Mouse (Mus musculus): ENCODE data around the gene Csrnp2.
"Not testable (repeated sequence)": the region's sequence is repeated elsewhere in the genome, so short reads cannot be mapped to it uniquely, and the experiment has no call there.

The Csrnp2 gene

DNA sequence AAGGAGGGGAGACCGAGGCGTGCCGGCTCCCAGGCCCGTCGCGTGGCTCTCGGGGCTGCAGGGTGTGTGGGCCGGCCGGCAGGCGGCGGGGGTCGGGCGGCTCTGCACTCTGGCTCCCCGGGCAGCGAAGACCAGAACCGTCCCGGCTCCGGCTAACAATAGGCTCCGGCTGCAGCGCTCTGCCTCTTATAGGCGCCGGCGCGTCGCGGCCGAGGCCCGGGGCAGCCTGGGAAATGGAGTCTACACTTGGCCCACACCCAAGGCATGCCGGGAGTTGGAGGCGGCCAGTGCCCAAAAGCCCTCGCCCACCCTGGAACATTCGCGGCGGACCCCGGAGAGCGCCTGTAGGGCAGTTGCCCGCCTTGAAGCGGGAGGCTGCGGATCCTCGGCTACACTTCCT is at the start of gene Csrnp2:
Csrnp2 (minus strand) TSS at position 387 of the 400 bp plus-strand sequence.
- peak; percentile 88 to 90 for DNase-seq (ENCODE audit: low spot score in 2 of 2)

DNA sequence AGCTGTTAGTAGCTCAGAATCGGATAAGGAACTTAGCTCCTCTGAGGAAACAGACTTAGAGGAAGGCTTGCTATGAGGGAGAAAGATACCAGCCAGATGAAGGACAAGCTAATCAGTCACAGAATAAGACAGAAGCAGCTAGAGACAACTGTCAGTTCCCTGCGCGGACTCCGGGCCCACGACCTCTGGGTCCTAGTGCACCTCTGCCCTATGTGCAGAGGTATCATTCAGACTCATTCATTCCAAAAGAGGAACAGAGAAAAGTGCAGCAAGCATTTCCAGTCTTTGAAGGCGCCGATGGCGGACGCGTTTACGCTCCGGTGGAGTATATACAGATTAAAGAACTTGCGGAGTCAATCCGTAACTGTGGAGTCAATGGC is 48.4 kb upstream of the Csrnp2 start:
- DNase-seq (ENCODE audit: low spot score in 2 of 2) = not testable (repeated sequence)

- not testable (repeated sequence) for DNase-seq (ENCODE audit: low spot score in 2 of 2)
These were observed 47.8 kb upstream of the Csrnp2 start for GRCm38 (mm10) chr15:100542876-100543650.

GRCm38 (mm10) chr15:100541426-100541825 is 46.1 kb upstream of the Csrnp2 start:
- no peak for DNase-seq (ENCODE audit: low spot score in 2 of 2)

DNA sequence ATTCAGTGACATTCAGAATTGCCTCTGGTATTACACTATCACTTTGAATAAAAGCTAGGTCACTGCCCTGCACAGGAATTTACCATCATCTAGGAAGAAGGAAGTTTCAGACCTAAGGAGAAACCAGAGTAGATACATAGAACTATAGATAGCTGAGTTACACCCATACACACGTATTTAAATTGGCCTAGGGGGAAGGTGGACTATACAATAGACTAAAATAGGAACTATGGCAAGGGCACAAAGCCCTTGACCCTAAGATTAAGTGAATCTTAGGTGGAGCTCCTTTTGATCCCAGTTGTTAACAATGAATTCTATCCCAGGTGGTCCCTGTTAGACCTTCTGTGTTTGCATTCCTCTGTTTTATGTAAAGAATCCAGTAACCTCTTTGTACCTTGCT is 45.7 kb upstream of the Csrnp2 start:
- not testable (repeated sequence) for DNase-seq (ENCODE audit: low spot score in 2 of 2)

DNA sequence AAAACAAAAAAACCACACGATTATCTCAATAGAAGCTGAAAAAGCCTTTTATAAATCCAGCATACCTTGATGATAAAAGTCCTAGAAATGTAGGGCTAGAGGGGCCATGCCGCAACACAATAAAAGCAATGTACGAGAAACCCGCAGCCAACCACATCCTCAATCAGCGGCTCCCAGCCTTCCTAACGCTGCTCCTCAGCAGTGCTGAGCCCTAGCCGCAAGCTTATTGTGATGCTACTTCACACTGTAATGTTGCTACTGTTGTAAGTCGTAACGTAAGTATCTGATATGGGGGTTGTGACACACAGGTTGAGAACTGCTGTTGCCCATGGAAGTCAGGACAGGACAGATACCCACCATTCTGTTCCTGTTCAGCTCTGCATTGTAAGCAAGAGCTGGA is 44.1 kb upstream of the Csrnp2 start:
- DNase-seq (ENCODE audit: low spot score in 2 of 2) = no peak

DNA sequence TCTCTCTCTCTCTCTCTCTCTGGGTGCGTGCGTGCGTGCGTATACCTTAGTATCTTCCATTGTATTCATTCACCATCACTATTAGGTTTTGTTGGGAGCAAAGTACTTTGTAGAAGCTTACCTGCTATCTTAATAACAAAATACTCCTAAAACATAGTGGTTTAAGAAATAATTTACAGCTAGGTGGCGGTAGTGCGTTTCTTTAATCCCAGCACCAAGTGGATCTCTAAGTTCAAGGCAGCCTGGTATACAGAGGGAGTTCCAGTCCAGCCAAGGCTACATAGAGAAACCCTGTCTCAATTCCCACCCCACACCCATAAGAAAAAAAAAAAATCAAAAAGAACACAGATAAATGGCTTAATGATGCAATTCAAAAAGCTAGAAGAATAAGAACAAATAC is 42.6 kb upstream of the Csrnp2 start:
- DNase-seq (ENCODE audit: low spot score in 2 of 2) = no peak

DNA sequence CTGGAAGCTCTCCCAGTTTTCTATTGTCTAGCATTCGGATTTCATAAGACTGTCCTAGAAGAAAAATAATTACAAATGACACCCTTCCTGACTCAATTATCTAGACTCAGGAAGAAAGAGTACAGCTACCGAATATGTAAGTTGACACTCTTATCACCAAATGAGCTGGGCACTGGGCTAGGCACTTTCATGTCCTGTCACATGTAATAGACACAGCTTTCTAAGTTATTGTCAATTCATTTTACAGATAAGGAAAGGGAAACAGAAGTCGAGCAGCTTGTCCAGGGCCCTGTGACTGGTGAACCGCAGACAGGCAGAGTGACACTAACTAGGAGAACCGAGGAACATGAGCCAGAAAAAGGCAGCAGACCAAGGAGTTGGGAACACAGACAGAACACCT is 32.6 kb upstream of the Csrnp2 start:
- DNase-seq (ENCODE audit: low spot score in 2 of 2) = no peak

DNA sequence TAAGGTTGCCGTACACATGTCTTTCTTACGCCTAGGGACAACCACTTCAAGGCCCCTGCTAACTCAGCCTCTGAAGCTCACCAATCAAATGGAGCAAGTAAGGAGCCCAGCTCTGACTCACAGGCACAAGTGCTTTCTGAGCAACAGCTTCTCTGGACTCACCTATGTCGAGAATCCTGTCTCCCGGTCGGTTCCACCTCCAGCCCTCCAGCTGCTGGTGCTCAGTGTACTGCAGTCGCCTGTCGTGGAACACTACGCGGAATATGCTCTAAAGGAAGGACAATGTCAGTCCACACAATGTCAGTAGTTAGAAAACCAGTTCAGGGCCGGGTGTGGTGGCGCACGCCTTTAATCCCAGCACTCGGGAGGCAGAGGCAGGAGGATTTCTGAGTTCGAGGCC is 30.1 kb upstream of the Csrnp2 start:
- DNase-seq (ENCODE audit: low spot score in 2 of 2) = no peak

DNA sequence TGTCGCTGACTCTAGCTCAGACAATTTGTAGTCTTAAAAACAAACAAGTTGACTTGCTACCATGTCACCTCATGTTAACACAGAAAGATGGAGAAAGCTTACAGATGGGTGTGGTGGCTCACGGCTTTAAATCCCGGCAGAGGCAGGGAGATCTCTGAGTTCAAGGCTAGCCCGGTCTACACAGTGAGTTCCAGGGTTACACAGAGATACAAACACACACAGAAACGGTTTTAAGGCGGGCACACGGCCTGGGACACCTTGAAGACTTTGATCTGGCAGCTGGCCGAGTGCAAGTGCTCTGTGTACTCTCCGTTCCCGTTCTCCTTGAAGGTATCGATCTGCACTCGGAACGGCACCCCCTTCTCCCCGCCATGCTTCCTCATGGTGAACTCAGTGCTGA is 25.0 kb upstream of the Csrnp2 start:
- DNase-seq (ENCODE audit: low spot score in 2 of 2) = no peak

- DNase-seq (ENCODE audit: low spot score in 2 of 2) = no peak
These were observed 19.8 kb upstream of the Csrnp2 start for GRCm38 (mm10) chr15:100515121-100515520.

- no peak for DNase-seq (ENCODE audit: low spot score in 2 of 2)
These were observed 18.1 kb upstream of the Csrnp2 start for GRCm38 (mm10) chr15:100513387-100513786.

DNA sequence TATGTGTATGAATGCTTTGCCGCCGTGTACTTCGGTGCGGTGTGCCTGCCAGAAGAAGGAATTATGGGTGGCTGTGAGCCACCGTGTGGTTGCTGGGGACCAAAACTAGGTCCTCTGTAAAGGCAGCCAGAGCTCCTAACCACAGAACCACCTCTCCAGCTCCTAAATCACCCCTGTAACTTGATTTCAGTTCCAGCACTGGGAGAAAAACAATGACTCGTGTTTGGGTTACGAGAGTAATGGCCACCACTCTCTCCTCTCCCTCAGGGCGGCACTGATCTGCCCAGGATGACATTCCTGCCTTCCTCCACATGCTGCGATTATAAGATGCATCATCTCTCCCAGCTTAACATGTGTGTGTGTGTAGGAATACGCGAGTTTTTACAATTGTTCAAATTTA is 14.8 kb upstream of the Csrnp2 start:
- no peak for DNase-seq (ENCODE audit: low spot score in 2 of 2)

DNA sequence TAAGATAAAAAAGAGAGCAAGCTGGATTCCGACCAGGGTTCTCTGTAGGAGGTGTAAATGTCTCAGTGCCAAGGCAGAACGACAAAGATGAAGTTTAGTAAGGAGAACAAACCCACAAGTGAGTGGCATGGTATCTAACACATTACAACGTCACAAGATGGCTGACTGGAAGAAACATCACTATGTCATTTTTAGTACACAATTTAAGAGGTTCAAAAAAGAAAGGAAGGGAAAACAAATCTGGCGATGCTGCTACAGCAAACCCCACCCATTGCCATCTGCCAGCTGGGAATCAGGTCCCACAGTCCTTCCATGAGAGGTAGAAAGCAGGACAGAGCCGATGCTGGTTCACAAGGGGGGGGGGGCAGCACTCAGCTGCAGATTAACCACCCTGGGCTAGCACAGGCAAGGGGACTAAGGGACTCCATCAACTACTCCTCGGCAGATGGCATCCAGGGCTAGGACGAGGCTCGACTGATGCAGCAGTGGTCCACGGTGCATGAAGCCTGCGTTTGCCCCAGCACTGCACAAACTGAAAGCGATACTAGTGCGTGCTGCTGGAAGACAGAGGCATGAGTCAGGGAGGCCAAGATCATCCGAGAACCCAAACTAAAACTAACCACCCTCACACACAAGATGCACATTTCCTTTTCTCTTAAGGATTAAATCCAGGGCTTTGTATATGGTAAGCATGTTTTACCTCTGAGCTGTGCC is 13.3 kb upstream of the Csrnp2 start:
- no peak for DNase-seq (ENCODE audit: low spot score in 2 of 2)

DNA sequence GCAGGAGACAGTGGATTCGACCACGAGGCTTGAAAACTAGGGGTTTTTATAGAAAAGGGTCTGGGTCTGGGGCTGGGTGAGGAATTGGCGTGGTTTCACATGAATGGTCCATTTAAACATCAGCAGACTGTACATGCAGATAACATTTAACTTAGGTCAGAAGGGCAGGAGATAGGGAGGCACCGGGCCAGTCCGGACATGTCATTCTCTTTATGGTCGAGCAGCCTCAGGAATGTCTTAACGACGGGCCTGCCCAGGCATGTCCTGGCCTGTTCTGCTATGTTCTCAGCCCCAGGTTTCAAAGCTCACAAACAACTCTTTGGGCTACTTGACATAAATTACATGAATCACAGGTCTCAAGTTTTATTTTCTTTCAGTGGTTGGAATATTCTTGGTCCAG is 4.2 kb upstream of the Csrnp2 start:
- not testable (repeated sequence) for DNase-seq (ENCODE audit: low spot score in 2 of 2)

- peak; percentile 27 to 47 for DNase-seq (ENCODE audit: low spot score in 2 of 2)
These were observed 641 bp downstream of the Csrnp2 start for GRCm38 (mm10) chr15:100494647-100495046.

DNA sequence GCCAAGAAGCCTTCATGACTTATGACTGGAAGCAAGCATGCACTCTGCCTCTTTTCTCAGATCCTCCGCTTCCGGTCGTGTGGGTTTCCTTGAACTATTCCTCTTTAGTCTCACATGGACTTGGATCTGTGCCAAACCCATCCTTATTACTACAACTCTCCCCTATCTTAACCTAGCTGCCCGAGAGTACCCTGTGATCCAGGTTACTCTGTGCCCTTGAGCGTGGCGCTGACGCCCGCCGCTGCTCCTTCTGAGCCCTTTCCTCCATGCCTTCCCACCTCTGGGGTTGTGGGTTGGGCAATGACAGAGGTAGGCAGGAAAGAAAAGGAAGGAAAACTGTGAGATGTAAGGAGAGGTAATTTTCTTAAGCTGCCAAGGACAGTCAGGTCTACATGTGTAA is 3.3 kb downstream of the Csrnp2 start:
- no peak for DNase-seq (ENCODE audit: low spot score in 2 of 2)

GRCm38 (mm10) chr15:100489263-100489662 is 6.0 kb downstream of the Csrnp2 start:
- peak in 1 of 2 experiments; percentile 48 for DNase-seq (ENCODE audit: low spot score in 2 of 2)

DNA sequence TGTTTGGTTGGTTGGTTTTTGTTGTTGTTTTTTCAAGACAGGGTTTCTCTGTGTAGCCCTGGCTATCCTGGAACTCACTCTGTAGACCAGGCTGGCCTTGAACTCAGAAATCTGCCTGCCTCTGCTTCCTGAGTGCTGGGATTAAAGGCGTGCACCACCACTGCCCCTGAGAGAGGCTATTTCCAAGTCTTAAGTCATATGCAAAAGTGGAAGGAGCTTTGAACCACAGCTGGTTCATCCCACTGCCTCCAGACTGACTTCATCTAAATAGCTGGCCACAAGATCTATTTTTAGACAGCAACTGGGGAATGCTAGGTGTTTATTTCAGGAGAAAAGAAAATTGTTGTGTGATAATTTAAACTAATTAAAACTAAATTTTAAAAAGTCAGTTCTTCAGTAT is 7.0 kb downstream of the Csrnp2 start:
- DNase-seq (ENCODE audit: low spot score in 2 of 2) = not testable (repeated sequence)

DNA sequence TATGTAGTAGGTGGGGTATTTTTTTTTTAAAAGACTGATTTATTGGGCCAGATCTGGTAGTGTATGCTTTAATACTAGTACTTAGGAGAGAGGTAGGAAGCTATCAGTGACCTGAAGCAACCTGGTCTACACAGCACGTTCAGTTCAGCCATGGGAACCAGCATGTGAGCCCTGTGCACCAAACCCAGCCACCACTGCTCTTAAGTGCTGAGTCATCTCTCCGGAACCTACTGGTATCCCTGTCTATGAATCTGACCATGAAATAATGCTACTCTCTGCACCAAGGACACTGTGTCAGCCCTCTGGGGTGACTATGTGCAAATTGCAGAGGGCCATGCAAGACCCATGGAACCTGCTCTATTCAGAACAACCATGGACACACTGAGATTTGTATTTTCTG is 8.2 kb downstream of the Csrnp2 start:
- DNase-seq (ENCODE audit: low spot score in 2 of 2) = no peak

- no peak for DNase-seq (ENCODE audit: low spot score in 2 of 2)
These were observed 8.8 kb downstream of the Csrnp2 start for GRCm38 (mm10) chr15:100486450-100486849.

DNA sequence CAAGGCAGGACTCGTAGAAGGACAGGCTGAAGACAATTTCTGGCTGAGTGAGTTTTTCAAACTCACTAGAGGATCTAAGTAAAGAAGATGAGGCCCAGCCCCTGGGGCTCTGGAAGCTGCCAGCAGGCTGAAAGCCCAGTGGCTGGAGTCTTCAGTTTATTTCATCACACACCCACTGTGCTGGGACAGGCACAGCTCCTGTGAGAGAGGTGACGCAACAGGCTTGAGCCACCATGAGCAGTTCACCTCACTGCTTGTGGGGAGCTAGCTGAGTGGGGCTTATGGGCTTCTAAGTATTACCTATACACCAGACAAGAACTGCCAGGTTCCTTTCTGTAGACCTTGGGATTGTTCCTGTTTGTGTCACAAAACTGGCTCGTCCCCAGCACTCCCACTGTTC is 9.7 kb downstream of the Csrnp2 start:
- DNase-seq (ENCODE audit: low spot score in 2 of 2) = no peak

DNA sequence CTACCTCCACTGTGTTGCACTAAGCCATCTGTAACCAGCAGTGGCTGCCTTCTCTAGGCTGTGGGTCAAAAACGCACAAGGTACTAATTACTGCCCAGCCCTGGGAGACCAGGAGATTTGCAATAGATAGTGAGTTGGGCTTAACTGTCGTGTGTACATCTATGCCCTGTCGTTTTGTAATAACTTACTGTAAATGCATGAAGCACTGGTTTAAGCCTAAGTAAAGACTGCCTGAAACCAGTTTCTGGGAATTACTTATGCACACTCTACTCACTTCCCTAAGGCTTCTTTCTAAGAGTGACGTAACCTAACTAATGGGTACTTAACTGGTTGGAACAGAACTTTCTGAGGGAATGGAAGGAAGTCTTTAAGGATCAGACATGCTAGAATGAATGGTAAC is 16.4 kb downstream of the Csrnp2 start:
- no peak for DNase-seq (ENCODE audit: low spot score in 2 of 2)
